Mouse (Mus musculus) heart, postnatal 4 days (tissue): ENCODE results near the gene Pate2. TPM values are rescaled to one million over a fixed set of nuclear protein-coding genes. Genes with fewer than 3 reads are reported as not detected.
"Not testable (repeated sequence)": the region's sequence is repeated elsewhere in the genome, so short reads cannot be mapped to it uniquely, and the experiment has no call there.

Experiments used
- DNase-seq: peaks from one replicate; pipeline ENCODE4 v3.0.0; 2021
- total RNA-seq, 2 experiments: library from RNA; stranded (reverse); gene quantifications; 2 replicates each; pipeline ENCODE4 v1.2.3; 2021

Gene Pate2
- total RNA-seq, 2 experiments from 2014 or later, result 0.14 to 0.32 TPM

GRCm38 (mm10) chr9:35558257-35559008, 11.7 kb upstream of the Pate2 start, which contains the start of the genes Ddx25 and Pus3:
Ddx25 (minus strand) TSS chr9:35558528.
Pus3 (plus strand) TSS chr9:35558595.
- DNase-seq, result peak; percentile 32

GRCm38 (mm10) chr9:35559009-35559890, 10.8 kb upstream of the Pate2 start:
- peak; percentile 76 for DNase-seq

- no peak for DNase-seq
These were observed 9.0 kb upstream of the Pate2 start for GRCm38 (mm10) chr9:35561076-35561475.

- no peak for DNase-seq
These were observed 8.5 kb upstream of the Pate2 start for GRCm38 (mm10) chr9:35561583-35561982.

GRCm38 (mm10) chr9:35564536-35565240, 5.4 kb upstream of the Pate2 start:
- DNase-seq, result no peak

- no peak for DNase-seq
These were observed 2.1 kb upstream of the Pate2 start for GRCm38 (mm10) chr9:35567995-35568394.

GRCm38 (mm10) chr9:35570663-35571062, 579 bp downstream of the Pate2 start:
- DNase-seq, result no peak

- peak; percentile 9 for DNase-seq
These were observed 4.3 kb downstream of the Pate2 start for GRCm38 (mm10) chr9:35574416-35574815.

- DNase-seq, result no peak
These were observed 17.6 kb downstream of the Pate2 start for GRCm38 (mm10) chr9:35587674-35588073.

GRCm38 (mm10) chr9:35592903-35593302, 22.8 kb downstream of the Pate2 start:
- DNase-seq, result peak; percentile 30

- DNase-seq, result no peak
These were observed 37.7 kb downstream of the Pate2 start for GRCm38 (mm10) chr9:35607647-35608405.

- no peak for DNase-seq
These were observed 41.8 kb downstream of the Pate2 start, which contains the start of gene Pate4 for GRCm38 (mm10) chr9:35611841-35612240. Pate4 (minus strand) TSS chr9:35611941.

- no peak for DNase-seq
These were observed 43.9 kb downstream of the Pate2 start for GRCm38 (mm10) chr9:35614005-35614404.

- DNase-seq, result not testable (repeated sequence)
These were observed 46.7 kb downstream of the Pate2 start for GRCm38 (mm10) chr9:35616784-35617183.

GRCm38 (mm10) chr9:35632981-35633380, 62.9 kb downstream of the Pate2 start:
- no peak for DNase-seq

- no peak for DNase-seq
These were observed 78.0 kb downstream of the Pate2 start, which contains the start of gene Pate3 for GRCm38 (mm10) chr9:35648102-35648501. Pate3 (minus strand) TSS chr9:35648202.

- DNase-seq, result no peak
These were observed 103.5 kb downstream of the Pate2 start for GRCm38 (mm10) chr9:35673557-35673956.

GRCm38 (mm10) chr9:35687013-35687412, 116.9 kb downstream of the Pate2 start, which contains the start of gene Pate1:
Pate1 (minus strand) TSS chr9:35687390.
- no peak for DNase-seq

- no peak for DNase-seq
These were observed 121.8 kb downstream of the Pate2 start for GRCm38 (mm10) chr9:35691924-35692323.

GRCm38 (mm10) chr9:35707265-35707664, 137.2 kb downstream of the Pate2 start:
- DNase-seq, result no peak
